Mouse (Mus musculus) hindbrain, embryonic 14.5 days (tissue): Measurements from ENCODE around the gene Gnb1l. TPM values are rescaled to one million over a fixed set of nuclear protein-coding genes. Genes with fewer than 3 reads are reported as not detected.

Source experiments
- ATAC-seq: fragments of 200-750 bp; cut with Nextera tagmentation; 2 replicates; pipeline ENCODE4 v1.8.0; 2017; ENCODE audit warnings: moderate number of reproducible peaks, mild to moderate bottlenecking, moderate TSS enrichment, moderate library complexity; ENCODE audit not compliant: low FRiP score
- DNase-seq: peaks from one replicate; pipeline ENCODE4 v3.0.0-alpha.2; 2015; ENCODE audit warnings: low spot score
- H3K27ac ChIP-seq: fragments of 300-500 bp; sonication (generic); 2 replicates; pipeline ENCODE4 v1.5.1; 2014; ENCODE audit warnings: mild to moderate bottlenecking, moderate library complexity
- H3K27me3 ChIP-seq: fragments of 300-500 bp; sonication (generic); 2 replicates; pipeline ENCODE4 v1.6.1; 2014; ENCODE audit warnings: mild to moderate bottlenecking, low read length, mixed read lengths; ENCODE audit not compliant: control insufficient read depth, insufficient read depth
- H3K36me3 ChIP-seq: fragments of 300-500 bp; sonication (generic); replicated peaks from 2 replicates; pipeline ENCODE4 v1.6.1; 2014; ENCODE audit not compliant: control insufficient read depth, insufficient read depth
- H3K4me1 ChIP-seq: fragments of 300-500 bp; sonication (generic); replicated peaks from 2 replicates; pipeline ENCODE4 v1.6.1; 2014; ENCODE audit warnings: antibody characterized with exemption, low read length, mixed read lengths; ENCODE audit not compliant: control insufficient read depth, insufficient read depth
- H3K4me2 ChIP-seq: fragments of 300-500 bp; sonication (generic); replicated peaks from 2 replicates; pipeline ENCODE4 v1.6.1; 2014; ENCODE audit warnings: mild to moderate bottlenecking, moderate library complexity
- H3K4me3 ChIP-seq: fragments of 300-500 bp; sonication (generic); replicated peaks from 2 replicates; pipeline ENCODE4 v1.5.1; 2014; ENCODE audit warnings: mild to moderate bottlenecking, low read length
- H3K9ac ChIP-seq: fragments of 300-500 bp; sonication (generic); 2 replicates; pipeline ENCODE4 v1.6.1; 2014
- H3K9me3 ChIP-seq: fragments of 300-500 bp; sonication (generic); 2 replicates; pipeline ENCODE4 v1.6.1; 2016; ENCODE audit warnings: low read length; ENCODE audit not compliant: control insufficient read depth
- WGBS: fragments of 180-500 bp; shearing (Covaris S2); extraction: QIAGEN DNeasy Blood & Tissue Kit; methylation state at CpG from one replicate; pipeline ENCODE4 v1.1.7; 2014; 5-methylcytosine and 5-hydroxymethylcytosine counted together
- polyA plus RNA-seq: library from polyadenylated mRNA; unstranded; fragments of >200 nt; fragmentation: Nextera tagmentation; extraction: Ambion mirVana; gene quantifications from 2 replicates; pipeline ENCODE4 v1.2.1, GENCODE M21; 2014

Gnb1l gene
- polyA plus RNA-seq, 1 experiment from 2014 or later, result 13.2 TPM

DNA sequence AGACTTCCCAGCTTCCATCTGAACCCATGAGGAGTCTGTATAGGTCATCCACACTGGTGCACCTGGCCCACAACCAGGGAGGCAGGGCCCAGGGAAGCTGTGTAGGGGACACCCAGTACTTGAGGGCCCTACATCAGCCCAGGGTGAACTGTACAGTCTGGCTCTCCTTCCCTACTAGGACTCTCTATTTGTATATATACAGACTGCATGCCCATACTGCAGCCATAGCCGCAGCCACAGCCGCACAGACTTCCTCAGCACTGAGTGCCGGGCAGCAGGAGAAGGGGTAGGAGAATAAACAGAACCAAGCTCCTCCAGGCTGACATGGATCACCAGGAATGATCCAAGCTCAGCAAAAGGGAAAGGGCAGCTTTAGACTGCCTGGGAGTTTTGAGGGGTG is 37.7 kb upstream of the Gnb1l start:
- H3K4me1 ChIP-seq, result peaks cover 16% of the 10 kb centered on the region
- 90% methylated on average over 3 of the region's 3 CpGs for WGBS
- ATAC-seq (no peak), DNase-seq (no peak)
- no peak overlapping the region for H3K4me2 ChIP-seq
- no peak overlapping the region for H3K27ac ChIP-seq
- H3K4me3 ChIP-seq, result no peak overlapping the region
- H3K27me3 ChIP-seq, result no peaks in the 10 kb centered on the region
- H3K36me3 ChIP-seq, result peaks cover 15% of the 10 kb centered on the region
- H3K9ac ChIP-seq, result no peak overlapping the region
- H3K9me3 ChIP-seq, result no peaks in the 10 kb centered on the region

GRCm38 (mm10) chr16:18462031-18462430 is 36.5 kb upstream of the Gnb1l start:
- ATAC-seq, result no peak
- no peak for DNase-seq
- H3K27me3 ChIP-seq, result no peaks in the 10 kb centered on the region

GRCm38 (mm10) chr16:18462598-18462997 is 35.9 kb upstream of the Gnb1l start:
- no peaks in the 10 kb centered on the region for H3K27me3 ChIP-seq
- no peak overlapping the region for H3K4me2 ChIP-seq
- H3K4me3 ChIP-seq, result no peak overlapping the region
- H3K9me3 ChIP-seq, result no peaks in the 10 kb centered on the region
- H3K9ac ChIP-seq, result no peak overlapping the region
- WGBS, result 62% methylated on average over 8 of the region's 8 CpGs
- H3K36me3 ChIP-seq, result no peaks in the 10 kb centered on the region; the same call in 1 of the 2 replicates
- H3K27ac ChIP-seq, result no peak overlapping the region
- DNase-seq (no peak), ATAC-seq (no peak)
- H3K4me1 ChIP-seq, result peaks cover 16% of the 10 kb centered on the region

More at GRCm38 (mm10) chr16:18462031-18462430, 36.5 kb upstream of the Gnb1l start:
- no peak overlapping the region for H3K4me3 ChIP-seq
- peaks cover 16% of the 10 kb centered on the region for H3K4me1 ChIP-seq
- peaks cover 4% of the 10 kb centered on the region; the same call in 1 of the 2 replicates for H3K36me3 ChIP-seq
- no peak overlapping the region for H3K4me2 ChIP-seq
- no peak overlapping the region for H3K27ac ChIP-seq
- H3K9me3 ChIP-seq, result no peaks in the 10 kb centered on the region
- no peak overlapping the region for H3K9ac ChIP-seq
- WGBS, result 44% methylated on average over 9 of the region's 9 CpGs

- H3K9ac ChIP-seq, result no peak overlapping the region
- H3K36me3 ChIP-seq, result peaks cover 3% of the 10 kb centered on the region
- H3K27ac ChIP-seq, result no peak overlapping the region
- H3K4me3 ChIP-seq, result no peak overlapping the region
- no peak for DNase-seq
- H3K4me2 ChIP-seq, result no peak overlapping the region
- no peaks in the 10 kb centered on the region for H3K27me3 ChIP-seq
- ATAC-seq, result no peak
- H3K4me1 ChIP-seq, result peaks cover 12% of the 10 kb centered on the region
- H3K9me3 ChIP-seq, result no peaks in the 10 kb centered on the region
- 69% methylated on average over 3 of the region's 3 CpGs for WGBS
Measured at GRCm38 (mm10) chr16:18464271-18464670, 34.2 kb upstream of the Gnb1l start.

DNA sequence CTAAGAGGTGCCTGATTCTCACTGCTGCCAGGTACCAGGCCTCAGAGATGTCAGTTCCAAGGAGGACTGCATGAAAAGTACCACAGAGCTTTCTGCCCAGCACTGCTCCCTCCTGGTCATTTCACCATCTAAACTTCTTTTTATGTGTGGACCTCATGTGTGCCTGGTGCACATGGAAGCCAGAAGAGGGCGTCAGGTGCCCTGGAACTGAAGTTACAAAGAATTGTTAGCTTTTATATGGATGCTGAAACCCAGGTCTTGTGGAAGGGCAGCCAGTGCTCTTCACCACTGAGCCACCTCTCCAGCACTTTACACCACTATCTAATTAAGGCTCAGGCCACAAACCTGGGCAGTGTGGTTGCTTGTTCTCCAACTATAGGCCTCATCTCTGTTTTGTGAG is 27.7 kb upstream of the Gnb1l start:
- WGBS, result 44% methylated on average over 1 of the region's 1 CpGs
- no peak overlapping the region for H3K4me3 ChIP-seq
- H3K9me3 ChIP-seq, result no peaks in the 10 kb centered on the region
- H3K27ac ChIP-seq, result no peak overlapping the region
- H3K36me3 ChIP-seq, result peaks cover 12% of the 10 kb centered on the region
- H3K4me2 ChIP-seq, result no peak overlapping the region
- H3K4me1 ChIP-seq, result no peaks in the 10 kb centered on the region
- no peaks in the 10 kb centered on the region for H3K27me3 ChIP-seq
- ATAC-seq (no peak), DNase-seq (no peak)
- no peak overlapping the region for H3K9ac ChIP-seq

- DNase-seq (no peak), ATAC-seq (no peak)
- Histone ChIP-seq H3K27me3 (no peaks in the 10 kb centered on the region), H3K4me3 (no peak overlapping the region), H3K4me2 (no peak overlapping the region), H3K9me3 (no peaks in the 10 kb centered on the region), H3K36me3 (peaks cover 12% of the 10 kb centered on the region), H3K4me1 (no peaks in the 10 kb centered on the region), H3K27ac (no peak overlapping the region), H3K9ac (no peak overlapping the region)
- 80% methylated on average over 11 of the region's 11 CpGs for WGBS
Measured at GRCm38 (mm10) chr16:18471381-18471955, 27.0 kb upstream of the Gnb1l start.

DNA sequence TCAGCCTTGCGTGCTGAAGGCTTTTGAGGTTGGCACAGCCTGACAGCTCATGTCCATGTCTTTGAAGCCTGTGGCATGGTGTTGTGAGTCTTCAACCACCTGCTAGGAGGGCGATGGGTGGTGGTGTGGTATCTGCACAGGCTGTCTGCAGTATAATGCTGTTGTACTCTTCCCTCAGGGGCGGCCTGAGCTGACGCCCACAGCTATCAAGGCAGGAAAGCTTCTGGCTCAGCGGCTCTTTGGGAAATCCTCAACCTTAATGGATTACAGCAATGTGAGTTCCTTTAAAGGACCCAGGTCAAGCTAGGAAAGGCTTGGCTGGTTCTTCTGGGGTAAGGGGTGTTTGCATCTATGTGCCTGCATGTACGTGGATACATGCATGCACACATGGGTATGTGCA is 26.5 kb upstream of the Gnb1l start:
- DNase-seq, result no peak
- no peaks in the 10 kb centered on the region for H3K9me3 ChIP-seq
- WGBS, result 88% methylated on average over 6 of the region's 6 CpGs

GRCm38 (mm10) chr16:18472416-18472815 is 26.1 kb upstream of the Gnb1l start:
- H3K27me3 ChIP-seq, result no peaks in the 10 kb centered on the region
- no peak overlapping the region for H3K9ac ChIP-seq
- peaks cover 12% of the 10 kb centered on the region for H3K36me3 ChIP-seq
- H3K9me3 ChIP-seq, result no peaks in the 10 kb centered on the region
- DNase-seq (no peak), ATAC-seq (no peak)
- no peak overlapping the region for H3K4me2 ChIP-seq
- no peak overlapping the region for H3K27ac ChIP-seq
- H3K4me1 ChIP-seq, result no peaks in the 10 kb centered on the region
- no peak overlapping the region for H3K4me3 ChIP-seq
- 61% methylated on average over 4 of the region's 4 CpGs for WGBS

More for the DNA sequence above, 26.5 kb upstream of the Gnb1l start:
- Histone ChIP-seq H3K4me3 (no peak overlapping the region), H3K27ac (no peak overlapping the region), H3K4me1 (no peaks in the 10 kb centered on the region), H3K4me2 (no peak overlapping the region), H3K27me3 (no peaks in the 10 kb centered on the region), H3K9ac (no peak overlapping the region), H3K36me3 (peaks cover 12% of the 10 kb centered on the region)
- ATAC-seq, result no peak

GRCm38 (mm10) chr16:18472976-18473375 is 25.5 kb upstream of the Gnb1l start:
- 96% methylated on average over 8 of the region's 8 CpGs for WGBS
- Histone ChIP-seq H3K27ac (no peak overlapping the region), H3K4me3 (no peak overlapping the region), H3K9ac (no peak overlapping the region), H3K27me3 (no peaks in the 10 kb centered on the region), H3K36me3 (peaks cover 18% of the 10 kb centered on the region), H3K9me3 (no peaks in the 10 kb centered on the region), H3K4me2 (no peak overlapping the region), H3K4me1 (no peaks in the 10 kb centered on the region)
- no peak for ATAC-seq
- peak; percentile 16 for DNase-seq

DNA sequence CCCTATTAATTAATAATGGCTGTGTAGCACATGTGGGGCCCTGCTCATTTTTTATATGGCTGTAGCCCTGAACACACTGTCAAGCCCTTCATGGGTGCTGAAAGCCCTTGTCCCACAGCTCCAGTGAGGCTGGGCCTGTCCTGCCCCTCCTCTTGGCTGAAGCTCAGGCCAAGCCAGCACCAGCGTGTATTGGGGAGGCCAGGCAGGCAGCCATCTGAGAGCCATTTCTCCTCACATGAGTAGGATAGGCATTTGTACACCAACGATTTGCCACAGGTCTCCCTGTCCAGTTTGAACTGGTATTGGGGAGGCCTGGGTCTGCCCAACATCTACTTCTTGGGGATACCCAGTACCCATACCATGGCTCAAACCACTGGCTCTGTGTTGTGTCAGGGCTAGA is 24.5 kb upstream of the Gnb1l start:
- Histone ChIP-seq H3K27ac (no peak overlapping the region), H3K4me1 (no peaks in the 10 kb centered on the region), H3K27me3 (no peaks in the 10 kb centered on the region), H3K9me3 (no peaks in the 10 kb centered on the region), H3K9ac (no peak overlapping the region), H3K4me3 (no peak overlapping the region), H3K4me2 (no peak overlapping the region), H3K36me3 (peaks cover 17% of the 10 kb centered on the region)
- DNase-seq (no peak), ATAC-seq (0 out of 2 replicates have a peak, but pooled peaks have one; percentile 40)
- 98% methylated on average over 2 of the region's 2 CpGs for WGBS
